Comparison of ENCODE assay signal across 7 mouse cellular contexts in the genomic region with DNA sequence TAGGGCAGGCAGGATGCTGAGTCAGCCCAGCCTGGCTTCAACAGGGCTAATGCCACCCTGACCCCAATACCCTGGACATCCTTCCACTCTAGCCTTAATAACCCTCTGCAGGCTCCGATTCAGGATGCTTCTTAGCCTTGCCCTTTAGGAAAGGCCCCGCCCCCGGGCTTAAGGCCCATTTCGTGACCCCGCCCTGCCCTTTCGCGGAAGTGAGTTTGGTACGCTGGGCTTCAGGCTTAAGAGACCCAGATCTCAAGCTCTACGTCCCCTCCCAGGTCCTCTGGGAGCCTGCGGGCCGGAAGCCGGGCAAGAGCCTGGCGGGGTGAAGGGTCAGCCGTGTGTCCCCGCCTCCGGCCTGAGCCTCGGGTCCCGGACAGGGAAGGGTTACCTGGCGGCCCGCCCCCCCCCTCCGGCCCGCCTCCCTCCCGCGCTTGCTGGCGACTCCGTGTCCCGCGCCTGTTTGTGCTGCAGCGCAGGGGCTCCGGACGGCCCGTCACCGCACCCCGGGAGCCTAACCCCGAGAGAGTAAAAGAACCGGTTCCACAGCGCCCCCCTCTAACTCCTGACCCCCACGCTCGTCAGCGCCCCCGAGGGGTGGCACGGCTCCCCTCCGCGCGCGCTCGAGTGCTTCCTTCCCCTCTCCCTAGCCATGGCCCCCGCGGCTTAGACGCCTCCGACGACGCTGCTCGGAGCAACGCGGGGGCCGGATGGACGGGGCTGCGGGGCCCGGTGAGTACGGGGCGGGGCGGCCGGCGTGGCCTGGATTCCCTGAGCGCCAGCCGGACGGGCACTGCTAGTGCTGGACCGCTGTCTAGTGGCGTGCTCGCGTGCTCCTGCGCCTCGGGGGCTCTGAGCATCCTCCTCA. TPM values are rescaled to one million over a fixed set of nuclear protein-coding genes. Genes with fewer than 3 reads are reported as not detected.
A peak's percentile ranks its signal among the peaks of the same experiment; 100 is the strongest.
DNase-seq lines count a peak whose midpoint lies in the region; ATAC-seq and TF ChIP-seq lines count a peak whose summit lies in the region.

A gene (minus strand): TSS at position 133 of the 865 bp plus-strand sequence.
A gene (plus strand): TSS at position 329 of the 865 bp plus-strand sequence.

- H3K9ac ChIP-seq in hindbrain, embryonic 15.5 days = peak within 1 kb of the TSS; percentile 53
- H3K9ac ChIP-seq in midbrain, embryonic 11.5 days (ENCODE audit: low read length) = peak within 1 kb of the TSS; percentile 79

- peaks cover 18% of the 10 kb centered on the region for H3K4me1 ChIP-seq in hindbrain, embryonic 15.5 days (replicated peaks)
- H3K4me1 ChIP-seq in limb, embryonic 10.5 days = peaks cover 28% of the 10 kb centered on the region
- H3K4me1 ChIP-seq in midbrain, embryonic 11.5 days (ENCODE audit: control insufficient read depth, insufficient read depth, low read length) = peaks cover 13% of the 10 kb centered on the region

- peak within 1 kb of the TSS; percentile 78 for H3K4me2 ChIP-seq in hindbrain, embryonic 15.5 days
- H3K4me2 ChIP-seq in midbrain, embryonic 11.5 days = peak within 1 kb of the TSS; percentile 81

- ATAC-seq in hindbrain, embryonic 15.5 days (ENCODE audit: low FRiP score, low read depth) = peak; percentile 70
- peak; percentile 81 for ATAC-seq in midbrain, embryonic 11.5 days (ENCODE audit: low FRiP score)

- H3K27ac ChIP-seq in gastrocnemius, adult 2 months = peak within 1 kb of the TSS; percentile 96
- peak within 1 kb of the TSS; percentile 61; the same call in 1 of the 2 replicates for H3K27ac ChIP-seq in hindbrain, embryonic 15.5 days (replicated peaks)
- H3K27ac ChIP-seq in limb, embryonic 10.5 days = peak within 1 kb of the TSS; percentile 92
- H3K27ac ChIP-seq in midbrain, embryonic 11.5 days (ENCODE audit: low read depth, low read length) = peak within 1 kb of the TSS; percentile 44

- no peaks in the 10 kb centered on the region for H3K9me3 ChIP-seq in hindbrain, embryonic 15.5 days
- no peaks in the 10 kb centered on the region for H3K9me3 ChIP-seq in limb, embryonic 10.5 days (replicated peaks)
- H3K9me3 ChIP-seq in midbrain, embryonic 11.5 days (ENCODE audit: control insufficient read depth, low read length) = no peaks in the 10 kb centered on the region

- peak; percentile 52 for TF ChIP-seq CTCF in gastrocnemius, adult 2 months (IDR thresholded peaks at IDR 0.05)

- H3K4me3 ChIP-seq in gastrocnemius, adult 2 months = peak within 1 kb of the TSS; percentile 90
- H3K4me3 ChIP-seq in hindbrain, embryonic 15.5 days = peak within 1 kb of the TSS; percentile 57
- H3K4me3 ChIP-seq in limb, embryonic 10.5 days = peak within 1 kb of the TSS; percentile 80
- H3K4me3 ChIP-seq in midbrain, embryonic 11.5 days (ENCODE audit: low read depth, low read length) = peak within 1 kb of the TSS; percentile 66

- no peaks in the 10 kb centered on the region; the same call in 1 of the 2 replicates for H3K27me3 ChIP-seq in hindbrain, embryonic 15.5 days
- no peaks in the 10 kb centered on the region for H3K27me3 ChIP-seq in limb, embryonic 10.5 days (ENCODE audit: low read depth, poor library complexity, severe bottlenecking)
- H3K27me3 ChIP-seq in midbrain, embryonic 11.5 days (ENCODE audit: control insufficient read depth, insufficient read depth, low read length) = no peaks in the 10 kb centered on the region

- H3K36me3 ChIP-seq in hindbrain, embryonic 15.5 days = peaks cover 19% of the 10 kb centered on the region
- peaks cover 70% of the 10 kb centered on the region for H3K36me3 ChIP-seq in limb, embryonic 10.5 days
- no peaks in the 10 kb centered on the region; the same call in 1 of the 2 replicates for H3K36me3 ChIP-seq in midbrain, embryonic 11.5 days (ENCODE audit: control insufficient read depth, insufficient read depth, low read length)

- intact Hi-C loops in gastrocnemius, adult 2 months (cut with DNase I) = loop anchor here (5.0 kb wide), 1 partner anchor 37 kb away; a partner anchor contains a TSS

- peak; percentile 96 to 99 for DNase-seq in adrenal gland, adult (ENCODE audit: inconsistent age in 2 of 2, low spot score in 1 of 2)
- peak; percentile 67 to 80 for DNase-seq in cerebellum, postnatal 14 days
- DNase-seq in gastrocnemius, adult 2 months = peak; percentile 95
- DNase-seq in limb, embryonic 10.5 days (ENCODE audit: low spot score) = peak; percentile 84
- peak; percentile 97 for DNase-seq in midbrain, embryonic 11.5 days (ENCODE audit: low spot score, missing footprints)
- DNase-seq in spleen, adult 12 weeks (ENCODE audit: low spot score) = peak; percentile 81

- WGBS in hindbrain, embryonic 15.5 days = under 1% methylated on average over 59 of the region's 74 CpGs
- under 1% methylated on average over 73 of the region's 74 CpGs for WGBS in limb, embryonic 10.5 days
- under 1% methylated on average over 66 of the region's 74 CpGs for WGBS in midbrain, embryonic 11.5 days

RNA-seq across cellular contexts. Expression of the first gene that starts in this region (rescaled TPM):
- 1 to 10 TPM; 7.3 TPM for total RNA-seq in gastrocnemius, adult 2 months (2021)
- polyA plus RNA-seq in hindbrain, embryonic 15.5 days (2015; fragmentation: Nextera tagmentation; extraction: Ambion mirVana) = 2.7 and 3.1 TPM in 2 replicates
- 4.1 and 4.3 TPM in 2 replicates for polyA plus RNA-seq in limb, embryonic 10.5 days (2016; fragmentation: Nextera tagmentation; extraction: Ambion mirVana)
- polyA plus RNA-seq in midbrain, embryonic 11.5 days (2014; fragmentation: Nextera tagmentation; extraction: Ambion mirVana) = 1.4 and 2.3 TPM in 2 replicates

RNA-seq across cellular contexts. Expression of the second gene that starts in this region (rescaled TPM):
- total RNA-seq in gastrocnemius, adult 2 months (2021) = 1 to 10 TPM; 3.4 to 6.2 TPM
- 9.9 and 12.8 TPM in 2 replicates for polyA plus RNA-seq in hindbrain, embryonic 15.5 days (2015; fragmentation: Nextera tagmentation; extraction: Ambion mirVana)
- 37.1 and 37.5 TPM in 2 replicates for polyA plus RNA-seq in limb, embryonic 10.5 days (2016; fragmentation: Nextera tagmentation; extraction: Ambion mirVana)
- polyA plus RNA-seq in midbrain, embryonic 11.5 days (2014; fragmentation: Nextera tagmentation; extraction: Ambion mirVana) = 5.8 and 8.2 TPM in 2 replicates

Comparison
In these comparisons a context has a peak if more than half of its experiments do, and no peak if none do; other contexts are left out.
1. Peak in every context shown above with its lines: DNase-seq, ATAC-seq, H3K4me3 ChIP-seq and H3K27ac ChIP-seq.
2. H3K27ac ChIP-seq: peak in every context shown above with its lines; median percentile 96 in gastrocnemius, adult 2 months; 92 in limb, embryonic 10.5 days; 61 in hindbrain, embryonic 15.5 days; 44 in midbrain, embryonic 11.5 days.